Mouse (Mus musculus): ENCODE measurements at regions not wholly inside any gene's neighbourhood (a gene's known extent, or its start where the extent isn't known, plus 50 kb on each side); places are given as distances from the start of the nearest gene placed in this dataset.
A peak's percentile ranks its signal among the peaks of the same experiment; 100 is the strongest.

- Histone ChIP-seq H3K4me3 (no peak overlapping the region), H3K36me3 (no peaks in the 10 kb centered on the region), H3K4me1 (no peaks in the 10 kb centered on the region), H3K27ac (replicated peaks) (no peak overlapping the region), H3K9ac (no peak overlapping the region), H3K4me2 (no peak overlapping the region), H3K27me3 (replicated peaks) (no peaks in the 10 kb centered on the region), H3K9me3 (peaks cover 47% of the 10 kb centered on the region)
- no peak for ATAC-seq (ENCODE audit: extremely low read depth, insufficient number of reproducible peaks, low FRiP score, low TSS enrichment)
- WGBS = 84% methylated on average over 12 of the region's 12 CpGs
Observed at GRCm38 (mm10) chr12:105898580-105899293, 111.3 kb upstream of the Vrk1 start.

DNA sequence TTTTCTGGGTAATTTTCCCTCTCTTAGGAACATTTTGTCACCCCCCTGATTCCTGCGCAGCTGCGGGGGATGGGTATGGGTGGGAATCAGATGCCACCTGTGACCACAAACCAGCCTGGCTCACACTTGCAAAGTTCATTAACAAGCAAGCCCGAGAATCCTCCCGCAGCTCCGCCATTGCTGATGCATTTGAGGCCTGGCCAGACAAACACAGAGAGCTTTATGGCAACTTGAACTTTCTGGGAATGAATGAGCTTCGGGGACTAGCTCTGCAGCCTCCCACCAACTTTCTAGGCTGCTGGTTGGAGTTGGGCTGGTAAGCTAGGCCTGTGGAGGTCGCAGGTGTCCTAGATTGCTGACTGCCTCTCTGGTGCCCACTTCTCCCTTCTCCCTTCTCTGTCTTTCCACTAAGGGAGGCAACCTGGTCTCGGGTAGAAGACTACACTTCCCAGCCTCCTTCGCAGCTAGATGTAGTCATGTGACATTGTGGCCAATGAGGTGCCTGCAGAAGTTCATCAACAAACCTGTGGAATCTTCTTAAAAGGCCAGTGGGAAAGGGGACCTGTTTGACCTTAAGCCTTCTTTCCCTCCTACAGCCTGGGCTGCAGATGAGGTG, 110.6 kb upstream of the Vrk1 start:
- no peak for ATAC-seq (ENCODE audit: extremely low read depth, insufficient number of reproducible peaks, low FRiP score, low TSS enrichment)
- H3K36me3 ChIP-seq = no peaks in the 10 kb centered on the region
- H3K27me3 ChIP-seq (replicated peaks) = no peaks in the 10 kb centered on the region
- no peak overlapping the region for H3K9ac ChIP-seq
- H3K4me2 ChIP-seq = no peak overlapping the region
- H3K4me3 ChIP-seq = no peak overlapping the region
- WGBS = 62% methylated on average over 9 of the region's 9 CpGs
- H3K27ac ChIP-seq (replicated peaks) = no peak overlapping the region
- peaks cover 42% of the 10 kb centered on the region for H3K9me3 ChIP-seq
- H3K4me1 ChIP-seq = peaks cover 1% of the 10 kb centered on the region; the same call in 1 of the 2 replicates

DNA sequence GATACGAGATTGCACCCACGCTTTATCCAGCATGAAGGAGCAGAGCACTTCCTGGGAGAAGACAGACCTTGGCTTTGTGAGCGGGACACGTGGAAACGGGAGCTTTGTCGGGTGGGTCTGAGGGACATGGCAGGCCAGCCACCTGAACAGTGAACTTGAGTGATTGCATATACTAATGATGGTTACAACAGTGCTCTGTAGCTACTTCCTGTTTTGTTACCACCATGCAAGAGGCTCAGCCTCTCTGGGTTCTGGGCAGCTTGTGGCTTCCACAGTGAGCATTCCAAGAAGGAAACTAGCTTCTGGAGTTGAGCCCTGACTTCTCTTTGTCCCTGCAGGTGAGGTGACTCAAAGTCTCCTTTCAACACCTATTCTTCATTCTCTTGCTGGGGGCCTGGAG, 109.5 kb upstream of the Vrk1 start:
- Histone ChIP-seq H3K4me2 (no peak overlapping the region), H3K9ac (no peak overlapping the region), H3K4me1 (peaks cover 9% of the 10 kb centered on the region; the same call in 1 of the 2 replicates), H3K4me3 (no peak overlapping the region), H3K9me3 (peaks cover 31% of the 10 kb centered on the region), H3K36me3 (no peaks in the 10 kb centered on the region), H3K27me3 (replicated peaks) (no peaks in the 10 kb centered on the region), H3K27ac (replicated peaks) (no peak overlapping the region)
- ATAC-seq (ENCODE audit: extremely low read depth, insufficient number of reproducible peaks, low FRiP score, low TSS enrichment) = no peak
- WGBS = 86% methylated on average over 6 of the region's 6 CpGs

DNA sequence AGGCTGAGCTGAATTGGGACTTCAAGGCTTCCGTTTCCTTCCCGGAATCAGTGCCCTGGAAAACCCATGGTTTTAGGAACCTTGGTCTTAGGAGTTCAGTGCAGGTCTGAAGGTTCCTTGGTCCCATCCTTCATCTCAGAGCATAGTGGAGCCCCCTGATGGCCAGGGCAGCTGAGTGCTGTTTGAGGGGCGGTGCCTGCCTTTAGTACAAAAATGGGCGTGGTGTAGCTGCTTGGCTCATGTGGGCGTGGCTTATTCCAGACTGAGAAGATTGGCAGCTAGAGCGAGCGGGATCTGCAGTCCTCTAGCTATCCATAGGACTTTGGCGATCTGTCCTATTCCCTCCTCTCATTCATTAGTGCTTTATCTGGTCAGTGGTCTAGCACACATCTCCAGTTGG, 107.0 kb upstream of the Vrk1 start:
- no peak overlapping the region for H3K9ac ChIP-seq
- 40% methylated on average over 8 of the region's 8 CpGs for WGBS
- no peak for ATAC-seq (ENCODE audit: extremely low read depth, insufficient number of reproducible peaks, low FRiP score, low TSS enrichment)

GRCm38 (mm10) chr12:105906584-105906983, 103.4 kb upstream of the Vrk1 start:
- no peaks in the 10 kb centered on the region for H3K36me3 ChIP-seq
- peaks cover 25% of the 10 kb centered on the region for H3K4me1 ChIP-seq
- peak overlapping the region; percentile 10; the same call in 1 of the 2 replicates for H3K4me2 ChIP-seq
- no peaks in the 10 kb centered on the region for H3K27me3 ChIP-seq (replicated peaks)
- ATAC-seq (ENCODE audit: extremely low read depth, insufficient number of reproducible peaks, low FRiP score, low TSS enrichment) = no peak
- no peak overlapping the region for H3K9ac ChIP-seq
- no peak overlapping the region for H3K4me3 ChIP-seq
- H3K9me3 ChIP-seq = no peaks in the 10 kb centered on the region
- no peak overlapping the region for H3K27ac ChIP-seq (replicated peaks)
- WGBS = 18% methylated on average over 7 of the region's 7 CpGs

More for the DNA sequence above, 107.0 kb upstream of the Vrk1 start:
- Histone ChIP-seq H3K9me3 (peaks cover 12% of the 10 kb centered on the region), H3K27me3 (replicated peaks) (no peaks in the 10 kb centered on the region), H3K4me3 (no peak overlapping the region), H3K36me3 (no peaks in the 10 kb centered on the region), H3K4me1 (peaks cover 19% of the 10 kb centered on the region), H3K27ac (replicated peaks) (no peak overlapping the region), H3K4me2 (no peak overlapping the region)

DNA sequence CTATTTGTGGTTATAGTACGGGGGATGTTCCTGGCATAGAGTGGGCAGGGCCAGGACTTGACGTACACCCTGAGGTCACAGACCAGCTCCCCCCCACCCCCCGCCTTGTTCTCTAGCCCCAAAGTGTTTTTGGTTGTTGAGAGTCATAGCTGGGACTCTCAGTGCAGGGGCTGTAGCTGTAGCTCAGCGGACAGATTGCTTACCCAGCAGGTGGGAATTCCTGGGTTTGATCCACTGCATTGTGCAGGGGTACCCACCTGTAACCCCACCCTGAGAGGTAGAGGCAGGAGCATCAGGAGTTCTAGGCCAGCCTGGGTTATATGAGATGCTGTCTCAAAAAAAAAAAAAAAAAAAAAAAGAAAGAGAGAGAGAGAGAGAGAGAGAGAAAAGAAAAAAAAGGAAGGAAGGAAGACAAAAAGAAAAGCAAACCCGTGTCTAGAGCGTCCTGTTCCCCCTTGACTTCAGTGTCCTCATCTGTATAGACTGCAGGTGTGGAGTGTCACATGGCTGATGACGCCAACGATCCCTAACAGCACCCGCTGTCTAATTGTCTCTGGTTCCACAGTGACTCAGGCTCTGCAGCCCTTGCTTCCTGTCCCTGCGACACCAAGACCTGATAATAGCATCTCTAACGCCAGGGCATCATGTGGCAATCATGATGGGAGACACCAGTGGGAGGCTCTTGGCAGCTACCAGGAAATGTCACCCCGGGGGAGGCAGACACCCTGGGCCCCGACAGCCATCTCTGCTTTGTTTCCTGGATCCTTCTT, 102.0 kb upstream of the Vrk1 start:
- Histone ChIP-seq H3K4me2 (no peak overlapping the region), H3K9me3 (no peaks in the 10 kb centered on the region), H3K36me3 (no peaks in the 10 kb centered on the region), H3K4me1 (peaks cover 29% of the 10 kb centered on the region), H3K4me3 (no peak overlapping the region), H3K9ac (no peak overlapping the region), H3K27ac (replicated peaks) (no peak overlapping the region), H3K27me3 (replicated peaks) (no peaks in the 10 kb centered on the region)
- no peak for ATAC-seq (ENCODE audit: extremely low read depth, insufficient number of reproducible peaks, low FRiP score, low TSS enrichment)
- 54% methylated on average over 13 of the region's 13 CpGs for WGBS

DNA sequence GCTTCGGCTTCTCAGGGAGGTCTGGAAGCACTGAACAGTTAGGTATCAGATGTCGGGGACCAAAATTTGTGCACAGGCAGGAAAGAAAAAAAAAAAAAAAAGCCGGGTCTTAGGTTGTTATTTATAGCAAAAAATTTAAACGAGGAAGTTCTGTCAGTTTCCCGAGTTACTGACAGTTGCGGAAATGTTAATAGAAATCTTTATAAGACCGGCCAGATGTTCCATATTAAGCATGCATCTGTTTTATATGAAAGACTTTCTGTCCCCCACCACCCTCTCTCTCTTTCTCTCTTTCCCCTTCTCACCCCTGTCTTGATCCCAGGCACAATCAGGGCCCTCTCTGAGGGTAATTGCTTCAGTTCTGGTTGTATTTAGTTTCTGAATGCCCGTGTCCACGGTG, 98.5 kb upstream of the Vrk1 start:
- Histone ChIP-seq H3K4me3 (no peak overlapping the region), H3K27ac (replicated peaks) (no peak overlapping the region), H3K9ac (no peak overlapping the region), H3K4me1 (peaks cover 18% of the 10 kb centered on the region), H3K4me2 (no peak overlapping the region), H3K27me3 (replicated peaks) (no peaks in the 10 kb centered on the region), H3K36me3 (no peaks in the 10 kb centered on the region), H3K9me3 (no peaks in the 10 kb centered on the region)
- 60% methylated on average over 9 of the region's 9 CpGs for WGBS
- ATAC-seq (ENCODE audit: extremely low read depth, insufficient number of reproducible peaks, low FRiP score, low TSS enrichment) = no peak

DNA sequence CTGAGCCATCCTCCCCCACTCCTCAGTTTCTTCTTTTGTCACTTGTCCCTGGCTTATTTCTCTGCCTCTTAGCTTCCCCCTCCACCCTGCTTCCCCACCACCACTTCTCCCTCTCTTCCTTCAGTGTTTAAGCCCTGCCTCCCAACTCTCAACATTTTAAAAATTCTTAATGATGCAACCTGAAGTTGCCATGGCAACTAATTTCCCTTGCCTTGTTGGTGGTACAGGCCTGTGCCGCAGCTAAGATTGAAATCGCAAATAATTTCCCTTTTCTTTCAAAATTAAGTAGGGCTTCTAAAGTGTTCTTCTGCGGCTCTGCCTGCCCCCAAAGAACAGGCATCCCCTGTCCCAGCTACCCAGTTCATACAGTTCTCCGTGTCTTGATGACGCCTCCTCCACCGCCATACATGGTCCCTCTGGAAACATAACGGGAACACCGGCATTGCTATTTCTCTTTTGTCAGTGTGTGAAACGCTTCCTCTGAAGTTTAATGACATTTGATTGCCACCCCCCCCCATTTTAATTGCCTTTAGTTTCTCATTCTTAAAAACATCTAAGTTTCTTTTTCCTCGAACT, 92.6 kb upstream of the Vrk1 start:
- Histone ChIP-seq H3K36me3 (no peaks in the 10 kb centered on the region), H3K9ac (no peak overlapping the region), H3K4me3 (no peak overlapping the region), H3K4me1 (no peaks in the 10 kb centered on the region), H3K27me3 (replicated peaks) (no peaks in the 10 kb centered on the region), H3K9me3 (no peaks in the 10 kb centered on the region), H3K4me2 (no peak overlapping the region), H3K27ac (replicated peaks) (no peak overlapping the region)
- WGBS = 81% methylated on average over 10 of the region's 10 CpGs
- ATAC-seq (ENCODE audit: extremely low read depth, insufficient number of reproducible peaks, low FRiP score, low TSS enrichment) = no peak

- ATAC-seq (ENCODE audit: extremely low read depth, insufficient number of reproducible peaks, low FRiP score, low TSS enrichment) = no peak
- no peaks in the 10 kb centered on the region for H3K36me3 ChIP-seq
- no peak overlapping the region for H3K27ac ChIP-seq (replicated peaks)
- H3K4me3 ChIP-seq = no peak overlapping the region
- no peaks in the 10 kb centered on the region for H3K9me3 ChIP-seq
- H3K4me1 ChIP-seq = no peaks in the 10 kb centered on the region
- WGBS = 71% methylated on average over 12 of the region's 12 CpGs
- no peak overlapping the region for H3K4me2 ChIP-seq
- no peak overlapping the region for H3K9ac ChIP-seq
- no peaks in the 10 kb centered on the region for H3K27me3 ChIP-seq (replicated peaks)
Observed at GRCm38 (mm10) chr12:105918775-105919174, 91.3 kb upstream of the Vrk1 start.

DNA sequence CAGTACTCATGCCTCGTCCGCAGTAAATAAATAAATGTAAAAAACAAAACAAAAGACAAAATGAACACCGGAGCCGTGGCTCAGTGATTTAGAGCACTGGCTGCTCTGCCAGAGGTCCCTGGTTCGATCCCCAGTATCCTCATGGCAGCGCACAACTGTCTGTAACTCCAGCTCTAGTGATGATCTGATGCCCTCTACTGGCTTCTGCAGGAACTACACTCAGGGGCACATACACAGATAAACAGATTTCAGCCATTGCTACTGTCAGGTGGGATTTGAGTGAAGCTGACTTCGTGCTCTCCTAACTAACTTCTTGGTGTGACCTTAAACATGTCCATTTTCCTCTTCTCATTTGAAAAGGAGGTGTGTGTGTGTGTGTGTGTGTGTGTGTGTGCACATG, 82.8 kb upstream of the Vrk1 start:
- Histone ChIP-seq H3K4me3 (no peak overlapping the region), H3K9ac (no peak overlapping the region), H3K27me3 (replicated peaks) (0 out of 2 replicates have a peak, but pooled peaks cover 5% of the 10 kb centered on the region), H3K4me1 (no peaks in the 10 kb centered on the region), H3K27ac (replicated peaks) (no peak overlapping the region), H3K4me2 (no peak overlapping the region), H3K36me3 (no peaks in the 10 kb centered on the region), H3K9me3 (0 out of 2 replicates have a peak, but pooled peaks cover 2% of the 10 kb centered on the region)
- no peak for ATAC-seq (ENCODE audit: extremely low read depth, insufficient number of reproducible peaks, low FRiP score, low TSS enrichment)
- WGBS = 90% methylated on average over 7 of the region's 7 CpGs

DNA sequence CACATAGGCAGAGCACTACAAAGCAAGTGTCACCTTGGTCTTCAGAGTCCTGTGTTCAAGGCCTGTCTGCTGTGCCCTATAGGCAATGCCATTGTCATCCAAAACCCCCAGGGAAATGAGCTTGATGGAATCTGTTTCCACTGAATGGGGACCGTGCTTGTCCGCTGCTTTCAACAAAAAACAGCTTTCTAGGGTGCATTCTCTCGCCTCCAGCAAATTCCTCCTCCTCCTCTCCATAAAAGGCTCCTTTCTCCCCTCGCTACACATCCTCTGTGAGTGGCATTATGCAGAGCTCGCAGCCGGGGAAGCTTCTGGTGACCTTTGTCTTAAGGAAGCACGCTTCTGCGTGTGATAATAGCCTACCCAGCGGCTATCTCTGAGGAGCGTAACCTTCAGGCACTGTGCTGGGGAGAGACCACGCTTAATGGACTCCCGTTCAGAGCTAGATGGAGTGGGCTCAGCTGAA, 80.5 kb upstream of the Vrk1 start:
- Histone ChIP-seq H3K27me3 (replicated peaks) (peaks cover 10% of the 10 kb centered on the region), H3K9me3 (0 out of 2 replicates have a peak, but pooled peaks cover 2% of the 10 kb centered on the region), H3K4me1 (no peaks in the 10 kb centered on the region), H3K9ac (no peak overlapping the region), H3K4me2 (no peak overlapping the region), H3K27ac (replicated peaks) (no peak overlapping the region), H3K4me3 (no peak overlapping the region), H3K36me3 (no peaks in the 10 kb centered on the region)
- 27% methylated on average over 12 of the region's 12 CpGs for WGBS
- ATAC-seq (ENCODE audit: extremely low read depth, insufficient number of reproducible peaks, low FRiP score, low TSS enrichment) = no peak

Measured in heart, embryonic 13.5 days (tissue).